Mouse (Mus musculus) neural tube, embryonic 11.5 days (tissue): ENCODE results near the gene Pak1. TPM values are rescaled to one million over a fixed set of nuclear protein-coding genes. Genes with fewer than 3 reads are reported as not detected.

ENCODE experiments used
- ATAC-seq: fragments of 200-750 bp; cut with Nextera tagmentation; 2 replicates; pipeline ENCODE4 v1.8.0; 2017; ENCODE audit warnings: moderate number of reproducible peaks, mild to moderate bottlenecking, moderate TSS enrichment, moderate library complexity; ENCODE audit not compliant: insufficient read depth, low FRiP score, low TSS enrichment
- DNase-seq: peaks from one replicate; pipeline ENCODE4 v3.0.0-alpha.2; 2015; ENCODE audit warnings: low spot score
- H3K27ac ChIP-seq: fragments of 300-500 bp; sonication (generic); 2 replicates; pipeline ENCODE4 v1.5.1; 2014; ENCODE audit warnings: low read depth, mild to moderate bottlenecking, low read length
- H3K27me3 ChIP-seq: fragments of 300-500 bp; sonication (generic); 2 replicates; pipeline ENCODE4 v1.6.1; 2014; ENCODE audit warnings: mild to moderate bottlenecking, low read length, mixed read lengths; ENCODE audit not compliant: control insufficient read depth, insufficient read depth
- H3K36me3 ChIP-seq: fragments of 300-500 bp; sonication (generic); 2 replicates; pipeline ENCODE4 v1.6.1; 2014; ENCODE audit warnings: mild to moderate bottlenecking, low read length, moderate library complexity, mixed read lengths; ENCODE audit not compliant: control insufficient read depth, insufficient read depth
- H3K4me1 ChIP-seq: fragments of 300-500 bp; sonication (generic); 2 replicates; pipeline ENCODE4 v1.6.1; 2014; ENCODE audit warnings: low read length, mixed read lengths; ENCODE audit not compliant: control insufficient read depth, insufficient read depth
- H3K4me2 ChIP-seq: fragments of 300-500 bp; sonication (generic); 2 replicates; pipeline ENCODE4 v1.6.1; 2014; ENCODE audit warnings: low read depth, mild to moderate bottlenecking, moderate library complexity
- H3K4me3 ChIP-seq: fragments of 300-500 bp; sonication (generic); 2 replicates; pipeline ENCODE4 v1.5.1; 2014; ENCODE audit warnings: low read depth, low read length
- H3K9ac ChIP-seq: fragments of 300-500 bp; sonication (generic); 2 replicates; pipeline ENCODE4 v1.6.1; 2014; ENCODE audit warnings: mild to moderate bottlenecking, low read length
- H3K9me3 ChIP-seq: fragments of 300-500 bp; sonication (generic); 2 replicates; pipeline ENCODE4 v1.6.1; 2016; ENCODE audit warnings: low read length; ENCODE audit not compliant: control insufficient read depth
- WGBS: fragments of 180-500 bp; shearing (Covaris S2); extraction: QIAGEN DNeasy Blood & Tissue Kit; methylation state at CpG from one replicate; pipeline ENCODE4 v1.1.7; 2014; 5-methylcytosine and 5-hydroxymethylcytosine counted together
- polyA plus RNA-seq: library from polyadenylated mRNA; unstranded; fragments of >200 nt; fragmentation: Nextera tagmentation; extraction: Ambion mirVana; gene quantifications from 2 replicates; pipeline ENCODE4 v1.2.1, GENCODE M21; 2014

Gene Pak1
- polyA plus RNA-seq, 1 experiment from 2014 or later, result 96.1 TPM

GRCm38 (mm10) chr7:97788669-97789483 is 535 bp downstream of the Pak1 start:
- no peaks in the 10 kb centered on the region for H3K9me3 ChIP-seq
- peak overlapping the region; percentile 31; the same call in 1 of the 2 replicates for H3K27ac ChIP-seq

GRCm38 (mm10) chr7:97790272-97790671 is 1.9 kb downstream of the Pak1 start:
- Histone ChIP-seq H3K9ac (no peak overlapping the region), H3K36me3 (no peaks in the 10 kb centered on the region), H3K4me2 (peak overlapping the region; percentile 91), H3K27me3 (no peaks in the 10 kb centered on the region), H3K4me3 (no peak overlapping the region), H3K27ac (no peak overlapping the region), H3K9me3 (no peaks in the 10 kb centered on the region), H3K4me1 (peaks cover 8% of the 10 kb centered on the region)
- WGBS, result 41% methylated on average over 2 of the region's 2 CpGs
- no peak for ATAC-seq
- DNase-seq, result no peak

More at GRCm38 (mm10) chr7:97788669-97789483, 535 bp downstream of the Pak1 start:
- ATAC-seq (peak; percentile 45), DNase-seq (peak; percentile 32)
- peak overlapping the region; percentile 91 for H3K4me2 ChIP-seq
- WGBS, result under 1% methylated on average over 71 of the region's 84 CpGs
- H3K4me3 ChIP-seq, result peak overlapping the region; percentile 69
- no peaks in the 10 kb centered on the region for H3K36me3 ChIP-seq
- peaks cover 8% of the 10 kb centered on the region for H3K4me1 ChIP-seq
- H3K9ac ChIP-seq, result peak overlapping the region; percentile 85
- no peaks in the 10 kb centered on the region for H3K27me3 ChIP-seq

- Histone ChIP-seq H3K4me1 (peaks cover 8% of the 10 kb centered on the region), H3K4me3 (no peak overlapping the region), H3K4me2 (no peak overlapping the region), H3K9me3 (no peaks in the 10 kb centered on the region), H3K9ac (no peak overlapping the region), H3K27ac (no peak overlapping the region), H3K27me3 (no peaks in the 10 kb centered on the region), H3K36me3 (no peaks in the 10 kb centered on the region)
- WGBS, result 60% methylated on average over 2 of the region's 2 CpGs
- DNase-seq (no peak), ATAC-seq (no peak)
Observed at GRCm38 (mm10) chr7:97792324-97792723, 4.0 kb downstream of the Pak1 start.

- Histone ChIP-seq H3K9ac (no peak overlapping the region), H3K27ac (0 out of 2 replicates have a peak overlapping the region, but pooled peaks have one; percentile 0), H3K27me3 (no peaks in the 10 kb centered on the region), H3K4me2 (no peak overlapping the region), H3K9me3 (no peaks in the 10 kb centered on the region), H3K36me3 (no peaks in the 10 kb centered on the region), H3K4me1 (0 out of 2 replicates have a peak, but pooled peaks cover 3% of the 10 kb centered on the region), H3K4me3 (no peak overlapping the region)
- ATAC-seq, result no peak
- 25% methylated on average over 2 of the region's 2 CpGs for whole genome bisulfite sequencing
- no peak for DNase-seq
Observed at GRCm38 (mm10) chr7:97803116-97803515, 14.8 kb downstream of the Pak1 start.

DNA sequence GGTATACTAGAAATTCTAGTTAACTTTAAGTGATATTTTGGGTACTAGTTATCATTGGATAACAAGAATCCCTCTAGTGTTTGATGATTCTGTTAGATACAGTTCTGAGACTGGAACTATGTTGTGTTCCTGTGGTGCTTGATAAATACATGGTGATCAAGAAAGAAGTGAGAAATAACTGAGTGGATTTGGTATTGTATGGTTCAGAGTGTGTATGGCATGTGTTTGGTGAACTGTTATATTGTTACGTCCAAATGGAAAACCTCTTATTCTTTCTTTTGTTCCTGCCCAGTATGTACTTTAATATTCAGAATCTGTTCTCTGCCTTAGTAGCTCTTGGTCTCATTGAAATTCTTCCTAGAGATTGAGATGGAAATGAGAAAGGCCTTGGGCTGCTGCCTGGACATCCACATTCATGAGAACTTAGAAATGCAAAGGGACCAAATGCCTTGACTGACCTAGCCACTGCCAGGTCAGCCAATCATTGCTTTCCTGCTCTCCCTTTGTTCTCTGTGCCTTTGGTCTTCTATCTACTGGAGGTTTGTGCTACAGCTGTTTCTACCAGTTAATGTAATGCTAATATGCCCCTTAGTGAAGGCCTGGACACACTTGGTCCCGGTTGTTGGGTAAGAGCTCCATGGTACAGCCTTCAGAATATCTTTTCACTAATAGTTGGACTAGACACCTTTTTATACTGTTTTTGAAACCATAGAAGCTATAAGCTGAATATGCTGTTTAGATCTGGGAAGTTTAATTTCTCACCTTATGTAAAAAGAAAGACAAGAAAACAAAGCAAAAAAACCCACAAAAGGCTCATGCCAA is 16.1 kb downstream of the Pak1 start:
- ATAC-seq, result peak; percentile 92
- peak; percentile 53 for DNase-seq
- 27% methylated on average over 2 of the region's 2 CpGs for WGBS

GRCm38 (mm10) chr7:97805067-97805365 is 16.7 kb downstream of the Pak1 start:
- Histone ChIP-seq H3K36me3 (no peaks in the 10 kb centered on the region), H3K9ac (no peak overlapping the region), H3K4me2 (no peak overlapping the region), H3K27ac (peak overlapping the region; percentile 81), H3K4me3 (no peak overlapping the region), H3K4me1 (0 out of 2 replicates have a peak, but pooled peaks cover 3% of the 10 kb centered on the region), H3K9me3 (no peaks in the 10 kb centered on the region), H3K27me3 (no peaks in the 10 kb centered on the region)
- DNase-seq (no peak), ATAC-seq (peak; percentile 53; the same call in 1 of the 2 replicates)
- 42% methylated on average over 3 of the region's 3 CpGs for WGBS

More for the DNA sequence above, 16.1 kb downstream of the Pak1 start:
- H3K9ac ChIP-seq, result no peak overlapping the region
- no peaks in the 10 kb centered on the region for H3K27me3 ChIP-seq
- 0 out of 2 replicates have a peak, but pooled peaks cover 3% of the 10 kb centered on the region for H3K4me1 ChIP-seq
- no peak overlapping the region for H3K4me2 ChIP-seq
- H3K4me3 ChIP-seq, result no peak overlapping the region
- H3K36me3 ChIP-seq, result no peaks in the 10 kb centered on the region
- H3K9me3 ChIP-seq, result no peaks in the 10 kb centered on the region
- H3K27ac ChIP-seq, result peak overlapping the region; percentile 81

DNA sequence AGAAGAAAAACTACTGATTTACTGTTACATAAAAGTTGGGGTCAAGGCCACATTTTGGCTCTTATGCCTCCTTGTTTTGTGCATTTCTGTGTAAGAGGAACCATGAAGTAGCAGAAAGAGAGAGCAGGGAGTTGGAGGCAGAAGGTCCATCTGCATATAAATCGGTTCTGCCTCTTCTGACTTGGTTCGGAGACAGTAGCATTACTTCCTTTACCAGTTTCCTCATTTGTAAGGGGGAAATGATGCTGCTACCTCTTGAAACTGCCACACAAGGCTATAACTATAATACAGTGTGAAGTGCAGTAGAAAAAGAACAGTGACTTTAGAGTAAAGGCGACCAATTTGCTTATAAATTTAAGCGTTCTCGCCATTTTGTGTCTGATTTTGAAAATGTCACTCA is 21.0 kb downstream of the Pak1 start:
- H3K36me3 ChIP-seq, result no peaks in the 10 kb centered on the region
- no peaks in the 10 kb centered on the region for H3K9me3 ChIP-seq
- WGBS, result 76% methylated on average over 5 of the region's 5 CpGs
- no peak overlapping the region for H3K4me2 ChIP-seq
- DNase-seq (no peak), ATAC-seq (no peak)
- H3K4me1 ChIP-seq, result 0 out of 2 replicates have a peak, but pooled peaks cover 3% of the 10 kb centered on the region
- H3K9ac ChIP-seq, result no peak overlapping the region
- no peaks in the 10 kb centered on the region for H3K27me3 ChIP-seq
- no peak overlapping the region for H3K27ac ChIP-seq
- H3K4me3 ChIP-seq, result no peak overlapping the region

DNA sequence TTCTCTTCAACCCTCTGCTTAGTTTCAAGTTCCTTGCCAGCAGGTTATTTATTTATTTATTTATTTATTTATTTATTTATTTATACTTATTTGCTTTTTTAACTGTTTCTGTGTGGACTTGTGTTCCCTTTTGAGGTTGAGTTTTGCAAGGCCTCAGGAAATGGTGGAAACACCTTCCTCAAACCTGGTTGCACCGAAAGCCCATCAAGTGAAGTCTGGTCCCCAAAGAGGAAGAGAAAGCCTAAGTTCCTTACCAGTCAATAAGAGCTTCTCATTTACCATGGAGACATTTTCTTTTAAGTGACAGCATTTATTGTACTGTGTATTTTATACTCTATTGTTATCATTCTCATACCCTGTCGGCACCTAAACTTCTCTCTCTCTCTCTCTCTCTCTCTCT is 33.5 kb downstream of the Pak1 start:
- Histone ChIP-seq H3K27ac (no peak overlapping the region), H3K9ac (no peak overlapping the region), H3K36me3 (no peaks in the 10 kb centered on the region), H3K9me3 (no peaks in the 10 kb centered on the region), H3K4me2 (no peak overlapping the region), H3K27me3 (no peaks in the 10 kb centered on the region), H3K4me1 (no peaks in the 10 kb centered on the region), H3K4me3 (no peak overlapping the region)
- DNase-seq, result no peak
- no peak for ATAC-seq
- WGBS, result 86% methylated on average over 2 of the region's 2 CpGs
